Mouse (Mus musculus) MEL (cell line): ENCODE data around the gene Sox5. TPM values are rescaled to one million over a fixed set of nuclear protein-coding genes. Genes with fewer than 3 reads are reported as not detected.

Experiments used
- DNase-seq: peaks from one replicate; pipeline ENCODE4 v3.0.0; 2011; ENCODE audit warnings: low read depth, low spot score
- H3K27ac ChIP-seq: 2 replicates; pipeline ENCODE4 v1.5.1; 2012; ENCODE audit warnings: low read depth, mild to moderate bottlenecking, control low read depth, low read length, moderate library complexity; ENCODE audit not compliant: control insufficient read depth
- H3K27me3 ChIP-seq, 2 experiments: fragments of 150-350 bp in 1 of 2; sonication (generic) in 1 of 2; 2 replicates each; pipeline ENCODE4 v1.6.1; 2012; ENCODE audit warnings: low read length in 2 of 2, mild to moderate bottlenecking in 2 of 2, improper control_type of control experiment in 1 of 2, moderate library complexity in 1 of 2; ENCODE audit not compliant: insufficient read depth in 2 of 2, control insufficient read depth in 1 of 2
- H3K36me3 ChIP-seq, 2 experiments: 2 replicates each; pipeline ENCODE4 v1.6.1; 2012 to 2014; ENCODE audit warnings: low read length in 2 of 2, improper control_type of control experiment in 1 of 2, inconsistent platforms in 1 of 2, mild to moderate bottlenecking in 1 of 2; ENCODE audit not compliant: insufficient read depth in 2 of 2, control insufficient read depth in 1 of 2
- H3K4me1 ChIP-seq, 2 experiments: fragments of 150-350 bp in 1 of 2; sonication (generic) in 1 of 2; 2 replicates each; pipeline ENCODE4 v1.6.1; 2012; ENCODE audit warnings: low read length in 2 of 2, improper control_type of control experiment in 1 of 2, mild to moderate bottlenecking in 1 of 2; ENCODE audit not compliant: insufficient read depth in 2 of 2, control insufficient read depth in 1 of 2
- H3K4me3 ChIP-seq, 2 experiments: fragments of 150-350 bp in 1 of 2; sonication (generic) in 1 of 2; 2 replicates each; pipeline ENCODE4 v1.5.1; 2012; ENCODE audit warnings: low read depth in 2 of 2, low read length in 2 of 2, mild to moderate bottlenecking in 2 of 2, moderate library complexity in 2 of 2, control low read depth in 1 of 2, improper control_type of control experiment in 1 of 2; ENCODE audit not compliant: control insufficient read depth in 1 of 2, insufficient read depth in 1 of 2
- H3K79me2 ChIP-seq: 2 replicates; pipeline ENCODE4 v1.6.1; 2012; ENCODE audit warnings: mild to moderate bottlenecking, low read length, moderate library complexity; ENCODE audit not compliant: control insufficient read depth, poor library complexity, insufficient read depth
- H3K9ac ChIP-seq: 2 replicates; pipeline ENCODE4 v1.6.1; 2012; ENCODE audit warnings: low read depth, mild to moderate bottlenecking, control low read depth, low read length, moderate library complexity; ENCODE audit not compliant: control insufficient read depth, poor library complexity, severe bottlenecking
- H3K9me3 ChIP-seq: fragments of 150-350 bp; sonication (generic); replicated peaks from 2 replicates; pipeline ENCODE4 v1.6.1; 2012; ENCODE audit warnings: mild to moderate bottlenecking, low read length, improper control_type of control experiment, moderate library complexity; ENCODE audit not compliant: insufficient read depth
- BHLHE40 ChIP-seq: IDR thresholded peaks from 2 replicates; pipeline ENCODE4 v1.6.1; 2012; ENCODE audit warnings: low read depth, mild to moderate bottlenecking, inconsistent platforms, low read length, improper control_type of control experiment, borderline replicate concordance
- E2F4 ChIP-seq: IDR thresholded peaks from 2 replicates; pipeline ENCODE4 v1.6.1; 2011; ENCODE audit warnings: low read depth, low read length, improper control_type of control experiment, borderline replicate concordance
- ETS1 ChIP-seq: IDR thresholded peaks from 2 replicates; pipeline ENCODE4 v1.6.1; 2012; ENCODE audit warnings: low read depth, mild to moderate bottlenecking, inconsistent platforms, low read length, improper control_type of control experiment, moderate library complexity
- GABPA ChIP-seq: IDR thresholded peaks from 2 replicates; pipeline ENCODE4 v1.6.1; 2012; ENCODE audit warnings: low read depth, mild to moderate bottlenecking, inconsistent platforms, low read length, improper control_type of control experiment, moderate library complexity
- GATA1 ChIP-seq: IDR thresholded peaks from 2 replicates; pipeline ENCODE4 v1.6.1; 2011; ENCODE audit warnings: low read depth, low read length, improper control_type of control experiment
- HCFC1 ChIP-seq: IDR thresholded peaks from 2 replicates; pipeline ENCODE4 v1.6.1; 2012; ENCODE audit warnings: low read depth, mild to moderate bottlenecking, inconsistent platforms, low read length, improper control_type of control experiment, moderate library complexity
- KAT2A ChIP-seq: conservative IDR thresholded peaks from 2 replicates; pipeline ENCODE4 v1.6.1; 2012; ENCODE audit warnings: low read depth, low read length, improper control_type of control experiment, inconsistent platforms
- MAFK ChIP-seq: IDR thresholded peaks from 2 replicates; pipeline ENCODE4 v1.6.1; 2011; ENCODE audit warnings: low read depth, mild to moderate bottlenecking, low read length, improper control_type of control experiment, borderline replicate concordance
- MAX ChIP-seq: IDR thresholded peaks from 2 replicates; pipeline ENCODE4 v1.6.1; 2011; ENCODE audit warnings: low read length, improper control_type of control experiment
- MAZ ChIP-seq: IDR thresholded peaks from 2 replicates; pipeline ENCODE4 v1.6.1; 2012; ENCODE audit warnings: low read depth, mild to moderate bottlenecking, inconsistent platforms, low read length, improper control_type of control experiment
- MXI1 ChIP-seq: IDR thresholded peaks from 2 replicates; pipeline ENCODE4 v1.6.1; 2011; ENCODE audit warnings: mild to moderate bottlenecking, low read depth, low read length, improper control_type of control experiment
- MYB ChIP-seq: IDR thresholded peaks from 2 replicates; pipeline ENCODE4 v1.6.1; 2011; ENCODE audit warnings: mild to moderate bottlenecking, low read depth, low read length, improper control_type of control experiment
- MYC ChIP-seq: IDR thresholded peaks from 2 replicates; pipeline ENCODE4 v1.6.1; 2011; ENCODE audit warnings: low read depth, mild to moderate bottlenecking, low read length, improper control_type of control experiment, moderate library complexity
- NELFE ChIP-seq: IDR thresholded peaks from 2 replicates; pipeline ENCODE4 v1.6.1; 2011; ENCODE audit warnings: low read depth, low read length, improper control_type of control experiment
- NRF1 ChIP-seq: IDR thresholded peaks from 2 replicates; pipeline ENCODE4 v1.6.1; 2014; ENCODE audit warnings: low read depth, mild to moderate bottlenecking, inconsistent platforms, low read length, improper control_type of control experiment, moderate library complexity; ENCODE audit not compliant: poor library complexity, insufficient read depth, severe bottlenecking
- RCOR1 ChIP-seq: IDR thresholded peaks from 2 replicates; pipeline ENCODE4 v1.6.1; 2012; ENCODE audit warnings: low read depth, mild to moderate bottlenecking, inconsistent platforms, low read length, improper control_type of control experiment
- SMC3 ChIP-seq: IDR thresholded peaks from 2 replicates; pipeline ENCODE4 v1.6.1; 2011; ENCODE audit warnings: low read depth, low read length, improper control_type of control experiment
- TBP ChIP-seq: IDR thresholded peaks from 2 replicates; pipeline ENCODE4 v1.8.0; 2011; ENCODE audit warnings: low read depth, low read length, improper control_type of control experiment
- USF1 ChIP-seq: IDR thresholded peaks from 2 replicates; pipeline ENCODE4 v1.6.1; 2014; ENCODE audit warnings: low read depth, mild to moderate bottlenecking, inconsistent platforms, low read length, improper control_type of control experiment, moderate library complexity
- USF2 ChIP-seq, 2 experiments: IDR thresholded peaks; 2 replicates each; pipeline ENCODE4 v1.6.1; 2011 to 2012; ENCODE audit warnings: improper control_type of control experiment in 2 of 2, low read length in 2 of 2, borderline replicate concordance in 1 of 2, inconsistent platforms in 1 of 2, low read depth in 1 of 2, mild to moderate bottlenecking in 1 of 2; ENCODE audit not compliant: insufficient read depth in 1 of 2
- ZNF384 ChIP-seq: IDR thresholded peaks from 2 replicates; pipeline ENCODE4 v1.6.1; 2012; ENCODE audit warnings: low read depth, mild to moderate bottlenecking, inconsistent platforms, low read length, improper control_type of control experiment
- polyA plus RNA-seq, 2 experiments: library from polyadenylated mRNA; stranded (reverse) in 1 of 2; unstranded in 1 of 2; fragments of >175 nt in 1 of 2; fragments of >200 nt in 1 of 2; gene quantifications; 2 replicates each; pipeline versions ENCODE4 v1.2.1 to v1.2.4; 2012; ENCODE audit warnings: low replicate concordance in 2 of 2, low read depth in 1 of 2; ENCODE audit not compliant: insufficient read length in 2 of 2, insufficient read depth in 1 of 2, missing spikeins in 1 of 2
- total RNA-seq: library from RNA; depleted of rRNA; stranded (reverse); fragments of 300-350 nt; gene quantifications from 2 replicates; pipeline ENCODE4 v1.2.3, GENCODE M21; 2012

Sox5 gene
- total and polyA plus RNA-seq, 3 experiments, result 0.19 to 3.0 TPM; not detected in 1

DNA sequence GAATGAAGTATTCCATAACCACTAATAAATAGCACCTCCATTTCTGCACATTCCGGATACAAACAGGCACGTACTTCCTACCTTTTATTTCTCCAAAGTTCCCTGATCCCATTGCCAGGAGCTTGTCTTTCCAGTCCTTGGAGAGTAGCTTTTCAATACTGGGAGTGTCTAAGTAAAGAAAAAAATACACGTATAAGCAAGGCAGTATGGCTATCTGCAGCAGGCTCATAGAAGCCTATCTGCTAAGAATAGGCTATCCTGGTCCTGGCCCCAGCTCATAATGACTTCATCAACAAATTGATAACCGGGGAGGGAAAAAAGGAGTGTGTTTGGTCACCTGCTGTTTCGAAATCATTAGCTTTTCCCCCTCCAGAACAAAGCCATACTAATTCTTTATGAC lies 740.6 kb downstream of the Sox5 start:
- TF ChIP-seq ZNF384, result no peak
- TF ChIP-seq MYB, result no peak
- TF ChIP-seq BHLHE40, result no peak
- no peak for TF ChIP-seq HCFC1
- TF ChIP-seq GABPA, result no peak
- no peak for TF ChIP-seq MYC
- no peak for TF ChIP-seq USF1
- no peak for TF ChIP-seq SMC3
- TF ChIP-seq MAFK, result no peak
- no peak for TF ChIP-seq ETS1
- H3K4me3 ChIP-seq, result no peak overlapping the region
- no peaks in the 10 kb centered on the region for H3K36me3 ChIP-seq
- no peak overlapping the region for H3K27ac ChIP-seq
- no peaks in the 10 kb centered on the region for H3K79me2 ChIP-seq
- H3K27me3 ChIP-seq, result no peaks in the 10 kb centered on the region
- no peaks in the 10 kb centered on the region for H3K4me1 ChIP-seq
- DNase-seq, result no peak
- H3K9ac ChIP-seq, result no peak overlapping the region
- no peaks in the 10 kb centered on the region for H3K9me3 ChIP-seq

DNA sequence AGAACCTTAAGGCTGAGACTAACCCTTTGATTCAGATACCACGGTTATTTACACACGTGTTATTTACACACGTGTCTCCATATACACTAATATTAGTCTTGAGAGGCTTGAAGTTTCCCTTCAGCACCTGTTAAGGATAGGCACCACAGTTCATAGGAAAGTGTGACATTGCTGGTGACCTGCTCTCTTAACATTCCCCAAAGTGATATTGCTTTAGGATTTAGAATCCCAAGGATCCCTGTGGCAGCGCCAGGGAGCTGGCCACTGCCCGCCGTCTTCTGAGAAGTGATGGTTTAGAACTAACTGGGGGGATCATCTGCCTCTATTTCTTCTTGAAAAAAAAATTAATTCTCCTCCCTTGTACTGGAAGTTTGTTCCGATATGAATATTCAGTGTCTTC lies 741.4 kb downstream of the Sox5 start:
- Histone ChIP-seq H3K9ac (no peak overlapping the region), H3K79me2 (no peaks in the 10 kb centered on the region), H3K36me3 (no peaks in the 10 kb centered on the region), H3K27me3 (no peaks in the 10 kb centered on the region), H3K4me3 (no peak overlapping the region), H3K4me1 (no peaks in the 10 kb centered on the region), H3K9me3 (no peaks in the 10 kb centered on the region), H3K27ac (no peak overlapping the region)
- TF ChIP-seq RCOR1 (no peak), USF2 (IDR thresholded peaks at IDR 0.05; ENCODE audit: borderline replicate concordance in 1 of 2, insufficient read depth in 1 of 2, low read depth in 1 of 2, low read length in 2 of 2) (no peak), NELFE (no peak), MYB (no peak), NRF1 (no peak), TBP (no peak), GATA1 (no peak), MXI1 (no peak), SMC3 (no peak), GABPA (no peak), MAX (no peak), USF1 (no peak), KAT2A (no peak), MAZ (no peak), E2F4 (no peak)
- DNase-seq, result no peak
